Mouse (Mus musculus) megakaryocyte, embryonic 14.5 days (primary cell): ENCODE measurements at regions not wholly inside any gene's neighbourhood (a gene's known extent, or its start where the extent isn't known, plus 50 kb on each side); places are given as distances from the start of the nearest gene placed in this dataset.

Source experiments
- FLI1 ChIP-seq: IDR thresholded peaks from 2 replicates; pipeline ENCODE4 v1.6.1; 2012; ENCODE audit warnings: low read length, inconsistent platforms, mixed read lengths
- GATA1 ChIP-seq: IDR thresholded peaks from 3 replicates; pipeline ENCODE4 v1.6.1; 2012; ENCODE audit warnings: mixed read lengths, low read length, inconsistent platforms, borderline replicate concordance

- no peak for TF ChIP-seq GATA1
- TF ChIP-seq FLI1, result no peak
Observed at GRCm38 (mm10) chr2:28326056-28326455, 120.5 kb upstream of the Ppp1r26 start.
